Mouse (Mus musculus) lung, adult 2 months (tissue): Measurements from ENCODE around the gene Fam124a.

Experiments
- CTCF ChIP-seq: fragments of 200-500 bp; IDR thresholded peaks from 2 replicates; pipeline ENCODE4 v1.5.1; 2011; ENCODE audit warnings: mild to moderate bottlenecking, low read length, control low read depth; ENCODE audit not compliant: insufficient read depth
- POLR2A ChIP-seq: fragments of 200-500 bp; IDR thresholded peaks from 2 replicates; pipeline ENCODE4 v1.6.1; 2011; ENCODE audit warnings: low read depth, mild to moderate bottlenecking, control low read depth, low read length, borderline replicate concordance; ENCODE audit errors: extremely low read depth

- no peak for TF ChIP-seq POLR2A
- TF ChIP-seq CTCF, result no peak
Observed at GRCm38 (mm10) chr14:62512845-62513244, 42.7 kb upstream of the Fam124a start.
